Mouse (Mus musculus) G1E (cell line): ENCODE results near the gene Snta1.

Experiments
- CTCF ChIP-seq: IDR thresholded peaks from 2 replicates; pipeline ENCODE4 v1.5.1; 2012; ENCODE audit warnings: low read depth, low read length, inconsistent platforms, mixed read lengths
- GATA1 ChIP-seq: IDR thresholded peaks from 2 replicates; pipeline ENCODE4 v1.6.1; 2012; ENCODE audit warnings: borderline replicate concordance, low read length, inconsistent platforms, mixed read lengths
- TAL1 ChIP-seq: conservative IDR thresholded peaks from 2 replicates; pipeline ENCODE4 v1.6.1; 2012; ENCODE audit warnings: low read depth, low read length, inconsistent platforms, mixed read lengths

DNA sequence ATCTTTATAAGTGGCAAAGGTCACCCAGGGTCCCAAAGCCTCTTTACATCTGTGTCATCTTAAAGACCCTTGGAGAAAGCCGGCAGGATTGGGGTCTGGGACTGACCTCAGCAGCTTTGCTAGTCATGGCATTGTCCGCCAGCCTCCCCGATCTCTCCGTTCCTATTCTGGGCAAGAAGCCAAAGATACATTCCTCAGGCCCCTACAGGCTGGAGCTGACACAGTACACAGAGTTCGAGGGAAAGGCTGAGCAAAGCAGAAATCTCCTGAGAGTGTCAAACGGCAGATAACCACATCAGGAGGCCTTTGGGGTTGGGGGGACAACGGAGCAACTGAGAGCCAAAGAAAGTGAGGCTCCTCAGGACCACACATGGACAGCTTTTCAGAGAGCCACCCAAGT lies 5.1 kb downstream of the Snta1 start:
- TF ChIP-seq CTCF (no peak), GATA1 (no peak), TAL1 (no peak)
